Mouse (Mus musculus) MEL (cell line): ENCODE results near the gene Sycp1.

Experiments
- CHD2 ChIP-seq: IDR thresholded peaks from 2 replicates; pipeline ENCODE4 v1.6.1; 2011; ENCODE audit warnings: low read length, improper control_type of control experiment
- GABPA ChIP-seq: IDR thresholded peaks from 2 replicates; pipeline ENCODE4 v1.6.1; 2012; ENCODE audit warnings: low read depth, mild to moderate bottlenecking, inconsistent platforms, low read length, improper control_type of control experiment, moderate library complexity
- MAX ChIP-seq: IDR thresholded peaks from 2 replicates; pipeline ENCODE4 v1.6.1; 2011; ENCODE audit warnings: low read length, improper control_type of control experiment
- POLR2A ChIP-seq, 2 experiments: IDR thresholded peaks; 2 replicates each; pipeline ENCODE4 v1.6.1; 2011 to 2012; ENCODE audit warnings: low read length in 2 of 2, mild to moderate bottlenecking in 2 of 2, control low read depth in 1 of 2, improper control_type of control experiment in 1 of 2, low read depth in 1 of 2, moderate library complexity in 1 of 2; ENCODE audit not compliant: control insufficient read depth in 1 of 2, insufficient read depth in 1 of 2, poor library complexity in 1 of 2
- TCF12 ChIP-seq: IDR thresholded peaks from 2 replicates; pipeline ENCODE4 v1.6.1; 2014; ENCODE audit warnings: low read depth, mild to moderate bottlenecking, inconsistent platforms, low read length, improper control_type of control experiment, moderate library complexity

DNA sequence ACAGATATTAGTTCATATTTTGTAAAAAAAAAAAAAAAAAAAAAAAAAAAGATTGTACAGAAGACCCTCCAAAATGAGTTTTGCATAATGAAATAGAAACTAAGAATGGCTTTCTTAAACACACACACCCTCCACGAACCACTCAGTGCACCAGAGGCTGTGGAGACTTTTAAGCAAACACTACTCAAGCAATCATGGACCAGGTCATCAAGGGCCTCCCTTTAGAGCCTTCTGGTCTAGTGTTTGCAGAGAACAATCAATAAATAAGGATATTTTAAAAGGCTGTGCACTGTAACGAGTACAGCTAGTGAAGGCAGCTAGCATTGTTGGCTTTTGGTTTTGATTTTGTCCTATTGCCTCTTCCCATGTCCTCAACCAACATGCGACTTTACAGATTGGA is 10.4 kb upstream of the Sycp1 start:
- TF ChIP-seq CHD2 (no peak), TCF12 (no peak), POLR2A (IDR thresholded peaks at IDR 0.05; ENCODE audit: control insufficient read depth in 1 of 2, insufficient read depth in 1 of 2, low read depth in 1 of 2, low read length in 2 of 2, poor library complexity in 1 of 2) (no peak), MAX (no peak), GABPA (no peak)
